Mouse (Mus musculus): ENCODE results near the gene Olfr718-ps1. TPM values are rescaled to one million over a fixed set of nuclear protein-coding genes. Genes with fewer than 3 reads are reported as not detected.
A peak's percentile ranks its signal among the peaks of the same experiment; 100 is the strongest.
"Not testable (repeated sequence)": the region's sequence is repeated elsewhere in the genome, so short reads cannot be mapped to it uniquely, and the experiment has no call there.

Gene Olfr718-ps1
- polyA plus RNA-seq (2014; fragmentation: Nextera tagmentation; extraction: Ambion mirVana) = not detected in 2 replicates

DNA sequence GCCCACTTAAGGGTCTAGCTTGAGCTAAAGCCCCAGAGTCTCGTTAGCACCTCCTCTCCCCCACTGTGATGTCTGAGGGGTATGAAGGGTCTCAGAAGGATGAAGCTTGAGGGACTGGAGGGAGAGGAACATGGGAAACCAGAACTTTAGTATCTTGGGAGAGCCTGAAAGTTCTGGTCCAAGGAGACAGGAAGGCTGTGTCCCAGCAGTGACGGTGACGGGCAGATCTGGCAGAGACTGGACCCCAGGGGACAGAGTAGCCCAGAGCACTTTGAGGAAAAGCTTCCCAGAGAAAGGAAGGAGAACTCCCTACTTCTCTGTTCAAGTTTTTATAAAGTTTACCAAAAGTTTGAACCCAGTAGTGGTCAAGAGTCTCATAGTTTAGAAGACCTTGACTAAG lies at the start of gene Olfr718-ps1:
Gene Olfr718-ps1 (minus strand): TSS at position 101 of the 400 bp plus-strand sequence.
- no peak for ATAC-seq (replicated peaks; ENCODE audit: low FRiP score, low TSS enrichment, low read depth)
- Histone ChIP-seq H3K4me1 (replicated peaks; ENCODE audit: control insufficient read depth, insufficient read depth, low read length) (no peaks in the 10 kb centered on the region), H3K4me3 (ENCODE audit: low read depth, low read length) (no peak within 1 kb of the TSS), H3K36me3 (ENCODE audit: control insufficient read depth, insufficient read depth, low read length) (no peaks in the 10 kb centered on the region), H3K27me3 (replicated peaks; ENCODE audit: control insufficient read depth, insufficient read depth, low read length) (no peaks in the 10 kb centered on the region), H3K4me2 (ENCODE audit: low read length) (no peak within 1 kb of the TSS), H3K9ac (ENCODE audit: low read length) (no peak within 1 kb of the TSS), H3K27ac (ENCODE audit: low read depth) (no peak within 1 kb of the TSS), H3K9me3 (ENCODE audit: control insufficient read depth, low read length) (0 out of 2 replicates have a peak, but pooled peaks cover 4% of the 10 kb centered on the region)
- DNase-seq (ENCODE audit: low spot score) = no peak
- 66% methylated on average over 3 of the region's 3 CpGs for WGBS

- Histone ChIP-seq H3K27me3 (replicated peaks; ENCODE audit: control insufficient read depth, insufficient read depth, low read length) (no peaks in the 10 kb centered on the region), H3K4me1 (replicated peaks; ENCODE audit: control insufficient read depth, insufficient read depth, low read length) (no peaks in the 10 kb centered on the region), H3K4me3 (ENCODE audit: low read depth, low read length) (no peak overlapping the region), H3K9me3 (ENCODE audit: control insufficient read depth, low read length) (0 out of 2 replicates have a peak, but pooled peaks cover 2% of the 10 kb centered on the region), H3K4me2 (ENCODE audit: low read length) (no peak overlapping the region), H3K27ac (ENCODE audit: low read depth) (no peak overlapping the region), H3K9ac (ENCODE audit: low read length) (no peak overlapping the region), H3K36me3 (ENCODE audit: control insufficient read depth, insufficient read depth, low read length) (no peaks in the 10 kb centered on the region)
- ATAC-seq (replicated peaks; ENCODE audit: low FRiP score, low TSS enrichment, low read depth) = no peak
- DNase-seq (ENCODE audit: low spot score) = no peak
- WGBS = 87% methylated on average over 4 of the region's 4 CpGs
Measured at GRCm38 (mm10) chr5:143196506-143196905, 49.1 kb upstream of the Olfr718-ps1 start.

- WGBS = 86% methylated on average over 2 of the region's 2 CpGs
Measured at GRCm38 (mm10) chr5:143195166-143195565, 47.8 kb upstream of the Olfr718-ps1 start.

DNA sequence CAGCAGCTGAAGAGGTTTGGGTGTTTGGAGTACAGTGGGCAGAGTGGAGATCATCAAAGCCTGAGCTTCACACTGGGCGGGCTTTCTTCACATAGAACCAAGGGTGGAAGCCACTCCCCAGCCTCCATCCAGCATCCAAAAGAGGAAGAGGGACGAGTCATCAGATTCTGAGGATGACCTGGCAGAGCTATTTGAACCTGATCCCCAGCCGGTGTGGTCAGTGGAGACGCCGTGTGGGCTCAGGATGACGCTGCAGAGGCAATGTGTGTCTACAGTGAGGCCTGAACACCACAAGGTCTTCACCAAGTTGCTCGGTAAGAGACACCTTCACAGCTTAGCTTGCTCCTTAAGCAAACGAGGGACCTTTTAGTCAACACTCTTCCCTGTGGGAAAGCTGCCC lies 47.4 kb upstream of the Olfr718-ps1 start:
- not testable (repeated sequence) for H3K27ac ChIP-seq (ENCODE audit: low read depth); H3K9me3 ChIP-seq (ENCODE audit: control insufficient read depth, low read length); H3K4me3 ChIP-seq (ENCODE audit: low read depth, low read length); H3K4me1 ChIP-seq (replicated peaks; ENCODE audit: control insufficient read depth, insufficient read depth, low read length); DNase-seq (ENCODE audit: low spot score); H3K9ac ChIP-seq (ENCODE audit: low read length); ATAC-seq (replicated peaks; ENCODE audit: low FRiP score, low TSS enrichment, low read depth); H3K4me2 ChIP-seq (ENCODE audit: low read length); H3K36me3 ChIP-seq (ENCODE audit: control insufficient read depth, insufficient read depth, low read length); H3K27me3 ChIP-seq (replicated peaks; ENCODE audit: control insufficient read depth, insufficient read depth, low read length)
- WGBS = 55% methylated on average over 8 of the region's 8 CpGs

More at GRCm38 (mm10) chr5:143195166-143195565, 47.8 kb upstream of the Olfr718-ps1 start:
- DNase-seq (ENCODE audit: low spot score) (no peak), ATAC-seq (replicated peaks; ENCODE audit: low FRiP score, low TSS enrichment, low read depth) (no peak)
- no peaks in the 10 kb centered on the region for H3K4me1 ChIP-seq (replicated peaks; ENCODE audit: control insufficient read depth, insufficient read depth, low read length)
- no peak overlapping the region for H3K9ac ChIP-seq (ENCODE audit: low read length)
- no peaks in the 10 kb centered on the region for H3K27me3 ChIP-seq (replicated peaks; ENCODE audit: control insufficient read depth, insufficient read depth, low read length)
- H3K4me2 ChIP-seq (ENCODE audit: low read length) = no peak overlapping the region
- no peak overlapping the region for H3K27ac ChIP-seq (ENCODE audit: low read depth)
- no peak overlapping the region for H3K4me3 ChIP-seq (ENCODE audit: low read depth, low read length)
- no peaks in the 10 kb centered on the region for H3K36me3 ChIP-seq (ENCODE audit: control insufficient read depth, insufficient read depth, low read length)
- H3K9me3 ChIP-seq (ENCODE audit: control insufficient read depth, low read length) = 0 out of 2 replicates have a peak, but pooled peaks cover 2% of the 10 kb centered on the region

DNA sequence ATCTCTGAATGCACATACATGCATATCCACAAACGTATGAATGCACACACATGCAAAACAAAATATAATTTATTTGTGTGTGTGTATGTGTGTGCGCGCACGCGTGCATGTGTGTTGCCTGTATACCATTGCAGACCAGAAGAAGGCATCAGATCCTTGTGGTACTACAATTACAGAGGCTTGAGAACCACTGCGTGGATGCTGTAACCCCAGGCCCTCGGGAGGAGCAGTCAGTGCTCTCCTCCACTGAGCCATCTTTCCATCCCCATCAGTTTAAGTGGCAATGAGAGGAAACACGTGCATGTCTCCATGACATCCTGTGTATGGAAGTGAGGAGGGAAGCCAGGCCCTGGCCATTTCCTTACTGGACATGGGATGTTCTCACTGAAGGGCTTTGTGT lies 45.4 kb upstream of the Olfr718-ps1 start:
- ATAC-seq (replicated peaks; ENCODE audit: low FRiP score, low TSS enrichment, low read depth) = no peak
- Histone ChIP-seq H3K27ac (ENCODE audit: low read depth) (no peak overlapping the region), H3K36me3 (ENCODE audit: control insufficient read depth, insufficient read depth, low read length) (no peaks in the 10 kb centered on the region), H3K9ac (ENCODE audit: low read length) (no peak overlapping the region), H3K9me3 (ENCODE audit: control insufficient read depth, low read length) (no peaks in the 10 kb centered on the region), H3K4me1 (replicated peaks; ENCODE audit: control insufficient read depth, insufficient read depth, low read length) (no peaks in the 10 kb centered on the region), H3K4me2 (ENCODE audit: low read length) (no peak overlapping the region), H3K27me3 (replicated peaks; ENCODE audit: control insufficient read depth, insufficient read depth, low read length) (no peaks in the 10 kb centered on the region), H3K4me3 (ENCODE audit: low read depth, low read length) (no peak overlapping the region)
- no peak for DNase-seq (ENCODE audit: low spot score)
- 89% methylated on average over 8 of the region's 8 CpGs for WGBS

- ATAC-seq (replicated peaks; ENCODE audit: low FRiP score, low TSS enrichment, low read depth); DNase-seq (ENCODE audit: low spot score); H3K4me3 ChIP-seq (ENCODE audit: low read depth, low read length); H3K4me1 ChIP-seq (replicated peaks; ENCODE audit: control insufficient read depth, insufficient read depth, low read length); H3K27me3 ChIP-seq (replicated peaks; ENCODE audit: control insufficient read depth, insufficient read depth, low read length); H3K9me3 ChIP-seq (ENCODE audit: control insufficient read depth, low read length); H3K36me3 ChIP-seq (ENCODE audit: control insufficient read depth, insufficient read depth, low read length); H3K9ac ChIP-seq (ENCODE audit: low read length); H3K27ac ChIP-seq (ENCODE audit: low read depth); H3K4me2 ChIP-seq (ENCODE audit: low read length): not testable (repeated sequence)
- WGBS = no CpG with 5 or more reads among the region's 1 CpGs
Measured at GRCm38 (mm10) chr5:143188014-143188413, 40.6 kb upstream of the Olfr718-ps1 start.

GRCm38 (mm10) chr5:143180255-143181076 lies 33.1 kb upstream of the Olfr718-ps1 start, which contains the start of the genes Rbak and Spdye4b:
Gene Rbak, minus strand, starts transcription at chr5:143180775.
Gene Spdye4b, plus strand, starts transcription at chr5:143181017.
- Histone ChIP-seq H3K36me3 (ENCODE audit: control insufficient read depth, insufficient read depth, low read length) (peaks cover 31% of the 10 kb centered on the region), H3K27ac (ENCODE audit: low read depth) (peak within 1 kb of the TSS; percentile 80), H3K4me1 (replicated peaks; ENCODE audit: control insufficient read depth, insufficient read depth, low read length) (peaks cover 6% of the 10 kb centered on the region; the same call in 1 of the 2 replicates), H3K9ac (ENCODE audit: low read length) (peak within 1 kb of the TSS; percentile 84), H3K27me3 (replicated peaks; ENCODE audit: control insufficient read depth, insufficient read depth, low read length) (no peaks in the 10 kb centered on the region), H3K4me2 (ENCODE audit: low read length) (peak within 1 kb of the TSS; percentile 86), H3K4me3 (ENCODE audit: low read depth, low read length) (peak within 1 kb of the TSS; percentile 83), H3K9me3 (ENCODE audit: control insufficient read depth, low read length) (peaks cover 8% of the 10 kb centered on the region)
- ATAC-seq (replicated peaks; ENCODE audit: low FRiP score, low TSS enrichment, low read depth) (peak; percentile 97), DNase-seq (ENCODE audit: low spot score) (peak; percentile 91)
- WGBS = under 1% methylated on average over 54 of the region's 58 CpGs

DNA sequence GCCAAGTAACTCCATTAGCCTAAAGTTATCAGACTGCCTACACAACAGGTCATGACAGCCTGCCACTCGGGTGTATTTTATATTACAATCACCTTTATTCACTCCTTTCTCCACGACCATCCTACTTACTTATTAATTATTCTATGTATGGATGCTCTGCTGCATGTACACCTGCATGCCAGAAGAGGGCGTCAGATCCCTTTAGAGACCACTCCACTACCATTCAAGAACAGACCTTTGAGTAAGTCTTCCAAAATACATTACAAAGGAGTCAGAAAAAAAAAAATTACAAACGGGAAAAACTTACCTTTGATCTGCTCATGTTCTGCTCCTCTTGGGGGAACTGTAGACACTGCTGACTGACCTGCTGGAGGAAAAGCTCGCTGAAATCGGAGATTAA lies 31.8 kb upstream of the Olfr718-ps1 start:
- DNase-seq (ENCODE audit: low spot score) (no peak), ATAC-seq (replicated peaks; ENCODE audit: low FRiP score, low TSS enrichment, low read depth) (no peak)
- Histone ChIP-seq H3K4me3 (ENCODE audit: low read depth, low read length) (peak overlapping the region; percentile 83; the same call in 1 of the 2 replicates), H3K36me3 (ENCODE audit: control insufficient read depth, insufficient read depth, low read length) (peaks cover 43% of the 10 kb centered on the region), H3K4me2 (ENCODE audit: low read length) (peak overlapping the region; percentile 86), H3K27ac (ENCODE audit: low read depth) (no peak overlapping the region), H3K9ac (ENCODE audit: low read length) (no peak overlapping the region), H3K4me1 (replicated peaks; ENCODE audit: control insufficient read depth, insufficient read depth, low read length) (peaks cover 6% of the 10 kb centered on the region; the same call in 1 of the 2 replicates), H3K27me3 (replicated peaks; ENCODE audit: control insufficient read depth, insufficient read depth, low read length) (no peaks in the 10 kb centered on the region), H3K9me3 (ENCODE audit: control insufficient read depth, low read length) (peaks cover 8% of the 10 kb centered on the region)
- WGBS = 44% methylated on average over 6 of the region's 6 CpGs

Measured in intestine, embryonic 14.5 days (tissue).